In the genomic region with DNA sequence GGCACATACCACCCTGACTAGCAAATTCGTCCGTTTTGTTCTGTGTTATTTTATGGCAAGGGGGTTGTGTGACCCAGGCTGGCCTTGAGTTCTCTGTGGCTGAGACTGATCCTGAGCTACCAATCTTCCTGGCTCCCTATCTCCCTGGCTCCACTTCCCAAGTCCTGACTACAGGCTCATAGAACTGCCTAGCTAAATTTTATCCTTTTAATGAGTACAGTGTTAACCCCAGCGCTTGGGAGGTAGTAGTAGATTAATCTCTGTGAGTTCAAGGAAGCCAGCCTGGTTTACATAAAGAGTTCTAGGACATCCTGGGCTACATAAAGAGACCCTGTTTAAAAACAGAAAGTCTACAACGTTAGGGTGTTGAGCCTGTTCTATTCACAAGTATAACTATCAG, we compare ENCODE assay signal across 35 mouse cellular contexts. TPM values are rescaled to one million over a fixed set of nuclear protein-coding genes. Genes with fewer than 3 reads are reported as not detected.
"Had no signal": no experiment of that assay in that cellular context is flagged by ENCODE, and none has a peak within 500 bp of the region (broad histone marks: within the 10 kb centered on the region; RNA-seq: fewer than 3 reads in every experiment).

No protein-coding gene starts in this region.

- DNase-seq: gastrocnemius, adult 2 months; gastrocnemius, postnatal 10 days; gastrocnemius, postnatal 25 days; heart, adult 2 months; heart, postnatal 10 days; heart, postnatal 4 days; kidney, adult 18-20 months; kidney, postnatal 25 days; kidney, postnatal 4 days; liver; liver, embryonic 13.5 days; liver, postnatal 0 days had no signal

- H3K36me3 ChIP-seq: hindbrain, embryonic 10.5 days; hindbrain, embryonic 12.5 days; intestine, embryonic 15.5 days; kidney, embryonic 15.5 days; limb, embryonic 10.5 days; limb, embryonic 12.5 days; liver, embryonic 13.5 days; liver, embryonic 15.5 days had no signal

- H3K9ac ChIP-seq: hindbrain, embryonic 12.5 days; hindbrain, embryonic 14.5 days; intestine, embryonic 15.5 days; kidney, embryonic 15.5 days; limb, embryonic 12.5 days; liver, embryonic 13.5 days; liver, embryonic 15.5 days; liver, postnatal 0 days had no signal

- H3K27ac ChIP-seq: gastrocnemius, adult 2 months; heart, adult 2 months; hindbrain, embryonic 10.5 days; hindbrain, embryonic 12.5 days; hindbrain, embryonic 14.5 days; intestine, embryonic 15.5 days; kidney, embryonic 15.5 days; kidney, postnatal 0 days; layer of hippocampus, adult 2 months; left cerebral cortex, adult 2 months; limb, embryonic 10.5 days; limb, embryonic 12.5 days; liver, embryonic 13.5 days; liver, embryonic 15.5 days had no signal

- H3K4me3 ChIP-seq: gastrocnemius, adult 2 months; heart, adult 2 months; hindbrain, embryonic 10.5 days; hindbrain, embryonic 12.5 days; intestine, embryonic 15.5 days; kidney, embryonic 15.5 days; layer of hippocampus, adult 2 months; left cerebral cortex, adult 2 months; limb, embryonic 10.5 days; limb, embryonic 12.5 days; liver, embryonic 13.5 days; liver, embryonic 15.5 days had no signal

- ATAC-seq: hindbrain, embryonic 16.5 days; inflammation-experienced regulatory T-cells, adult 6 months; intestine, embryonic 15.5 days; intestine, postnatal 0 days; liver, postnatal 0 days had no signal

- H3K4me2 ChIP-seq: hindbrain, embryonic 12.5 days; hindbrain, embryonic 14.5 days; intestine, embryonic 15.5 days; kidney, embryonic 15.5 days; limb, embryonic 12.5 days; liver, embryonic 11.5 days; liver, embryonic 13.5 days; liver, embryonic 15.5 days had no signal

- H3K27me3 ChIP-seq: hindbrain, embryonic 12.5 days; intestine, embryonic 15.5 days; kidney, embryonic 15.5 days; limb, embryonic 12.5 days; liver, embryonic 13.5 days; liver, embryonic 15.5 days had no signal

- H3K9me3 ChIP-seq: hindbrain, embryonic 10.5 days; hindbrain, embryonic 12.5 days; intestine, embryonic 15.5 days; kidney, embryonic 15.5 days; limb, embryonic 10.5 days; limb, embryonic 12.5 days; liver, embryonic 13.5 days; liver, embryonic 15.5 days had no signal

- H3K4me1 ChIP-seq: hindbrain, embryonic 12.5 days; intestine, embryonic 15.5 days had no signal

RNA-seq across cellular contexts. Expression of a gene that starts 18.8 kb away (rescaled TPM):
- total RNA-seq: gastrocnemius, adult 2 months; gastrocnemius, postnatal 4 days; granulocyte monocyte progenitor cell, adult 5-6 weeks; left cerebral cortex, postnatal 14 days had no signal
- polyA plus RNA-seq: frontal cortex, adult 2 months; inflammation-experienced regulatory T-cells, adult 6 months had no signal

RNA-seq across cellular contexts. Expression of a gene that starts 24.2 kb away (rescaled TPM):
- total RNA-seq: gastrocnemius, adult 2 months; gastrocnemius, postnatal 10 days; gastrocnemius, postnatal 25 days; gastrocnemius, postnatal 4 days; granulocyte monocyte progenitor cell, adult 5-6 weeks; heart, adult 2 months; heart, postnatal 10 days; heart, postnatal 25 days; layer of hippocampus, adult 2 months; layer of hippocampus, postnatal 25 days; left cerebral cortex, adult 2 months; left cerebral cortex, postnatal 14 days; left cerebral cortex, postnatal 36 days had no signal
- polyA plus RNA-seq: frontal cortex, adult 2 months; heart, adult 2 months; inflammation-experienced regulatory T-cells, adult 6 months; limb, embryonic 12.5 days; limb, embryonic 14.5 days; liver, embryonic 11.5 days; liver, embryonic 13.5 days; liver, embryonic 15.5 days had no signal

RNA-seq across cellular contexts. Expression of a gene that starts 37.4 kb away (rescaled TPM):
- total RNA-seq: gastrocnemius, adult 2 months had no signal

RNA-seq across cellular contexts. Expression of a gene that starts 56.8 kb away (rescaled TPM):
- total RNA-seq: granulocyte monocyte progenitor cell, adult 5-6 weeks had no signal
- polyA plus RNA-seq: inflammation-experienced regulatory T-cells, adult 6 months; limb, embryonic 10.5 days had no signal
